Mouse (Mus musculus) frontal cortex, adult 2 months (tissue): ENCODE data around the gene Sgsm2. TPM values are rescaled to one million over a fixed set of nuclear protein-coding genes. Genes with fewer than 3 reads are reported as not detected.
A peak's percentile ranks its signal among the peaks of the same experiment; 100 is the strongest.
"Not testable (repeated sequence)": the region's sequence is repeated elsewhere in the genome, so short reads cannot be mapped to it uniquely, and the experiment has no call there.

Experiments
- DNase-seq, 2 experiments: peaks; one replicate each; pipeline ENCODE4 v3.0.0; 2022; ENCODE audit warnings: low spot score in 1 of 2; ENCODE audit errors: extremely low spot score in 1 of 2
- polyA plus RNA-seq: library from polyadenylated mRNA; depleted of rRNA; stranded (reverse); fragments of >200 nt; gene quantifications from 2 replicates; pipeline ENCODE4 v1.2.3, GENCODE M21; 2012

Sgsm2 gene
- polyA plus RNA-seq, 1 experiment: 80.2 TPM

DNA sequence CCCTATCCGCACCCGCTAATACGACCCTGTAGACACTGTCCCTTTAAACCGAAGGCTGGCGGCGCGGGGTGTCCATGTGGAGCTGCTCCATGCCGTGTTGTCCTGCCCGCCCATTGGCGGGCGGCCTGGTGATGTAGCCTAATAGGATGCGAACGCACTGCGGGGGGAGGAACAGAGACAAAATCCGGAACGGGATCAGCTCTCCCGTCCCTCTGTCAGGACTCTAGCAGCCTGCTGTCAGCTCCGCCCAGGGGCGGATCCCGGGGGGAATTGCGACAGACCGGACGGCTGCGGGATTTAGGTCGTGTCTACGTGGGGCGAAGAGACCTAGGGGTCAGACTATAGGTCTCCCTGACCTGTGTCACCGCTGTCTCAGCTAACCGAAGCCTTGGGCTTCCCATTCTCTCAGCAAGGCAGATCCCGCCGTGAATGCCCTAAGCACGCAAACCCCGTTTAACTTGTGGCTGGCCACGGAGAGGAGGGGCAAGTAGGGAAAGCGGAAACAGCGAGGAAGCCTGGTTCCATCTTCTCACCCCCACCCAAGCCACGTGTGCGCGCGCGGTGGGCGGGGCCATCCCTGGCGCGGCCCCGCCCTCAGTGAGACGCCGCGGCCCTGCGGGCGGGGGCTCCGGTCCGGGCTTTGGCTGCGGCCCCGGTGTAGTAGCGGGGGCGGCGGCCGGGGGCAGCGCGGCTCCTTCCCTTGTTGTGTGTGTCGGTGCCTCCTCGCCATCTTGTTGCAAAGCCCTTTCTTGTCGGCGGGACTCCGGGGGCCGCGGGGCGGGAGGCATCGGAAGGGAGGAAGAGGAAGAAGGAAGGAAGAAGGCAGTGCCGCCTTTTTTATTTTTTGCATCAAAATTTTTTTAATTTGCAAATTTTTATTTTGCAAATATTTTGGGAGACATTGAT lies 66.4 kb downstream of the Sgsm2 start, which contains the start of gene Mnt:
Gene Mnt (plus strand): TSS at position 665 of the 906 bp plus-strand sequence.
- peak; percentile 99 for DNase-seq

DNA sequence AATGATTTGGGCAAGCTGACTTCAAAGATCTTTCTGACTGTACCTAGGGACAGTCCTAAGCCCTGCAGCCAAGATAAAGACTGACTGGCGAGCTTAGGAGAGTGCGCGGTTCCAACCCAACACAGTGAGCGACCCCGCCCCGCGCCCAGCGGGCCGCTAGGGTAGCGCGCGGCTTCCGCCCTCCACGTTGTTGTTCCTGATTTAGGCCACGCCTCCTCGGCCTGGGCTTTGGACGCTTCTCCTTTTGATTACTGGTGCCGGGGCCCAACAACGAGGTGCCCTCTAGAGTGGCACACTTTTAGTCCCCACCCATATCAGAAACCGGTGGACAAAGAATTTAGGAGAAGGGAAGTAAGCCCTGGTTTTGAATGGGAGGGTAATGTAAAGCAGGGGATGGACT lies 67.0 kb downstream of the Sgsm2 start:
- peak; percentile 64 to 68 for DNase-seq

DNA sequence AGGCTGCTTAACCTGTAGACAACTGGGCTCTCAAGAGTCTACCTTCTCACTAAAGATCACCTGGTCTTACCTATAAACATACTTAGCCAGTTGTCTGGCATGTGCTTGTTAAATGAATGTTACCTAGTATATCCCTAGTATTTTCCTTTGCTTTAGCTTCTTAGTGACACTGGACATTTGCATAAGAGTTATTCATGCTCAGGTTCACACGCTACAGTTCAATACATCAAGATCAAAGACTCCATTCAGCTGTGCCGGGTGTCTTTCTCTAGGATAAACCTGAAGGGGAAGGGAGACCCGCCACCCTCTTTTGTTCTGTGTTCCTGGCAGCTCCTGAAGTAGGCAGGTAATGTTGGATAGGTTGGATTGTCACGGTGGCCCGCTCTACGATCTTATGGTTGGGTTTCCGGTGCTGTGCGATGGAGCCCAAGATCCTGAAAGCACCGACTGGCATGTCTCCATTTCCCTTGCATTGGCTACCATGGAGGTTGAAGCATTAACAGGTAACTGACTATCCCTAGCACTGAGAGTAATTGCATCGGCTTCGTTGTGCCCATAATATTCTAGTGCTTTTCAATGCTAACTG lies 67.8 kb downstream of the Sgsm2 start:
- DNase-seq: no peak

DNA sequence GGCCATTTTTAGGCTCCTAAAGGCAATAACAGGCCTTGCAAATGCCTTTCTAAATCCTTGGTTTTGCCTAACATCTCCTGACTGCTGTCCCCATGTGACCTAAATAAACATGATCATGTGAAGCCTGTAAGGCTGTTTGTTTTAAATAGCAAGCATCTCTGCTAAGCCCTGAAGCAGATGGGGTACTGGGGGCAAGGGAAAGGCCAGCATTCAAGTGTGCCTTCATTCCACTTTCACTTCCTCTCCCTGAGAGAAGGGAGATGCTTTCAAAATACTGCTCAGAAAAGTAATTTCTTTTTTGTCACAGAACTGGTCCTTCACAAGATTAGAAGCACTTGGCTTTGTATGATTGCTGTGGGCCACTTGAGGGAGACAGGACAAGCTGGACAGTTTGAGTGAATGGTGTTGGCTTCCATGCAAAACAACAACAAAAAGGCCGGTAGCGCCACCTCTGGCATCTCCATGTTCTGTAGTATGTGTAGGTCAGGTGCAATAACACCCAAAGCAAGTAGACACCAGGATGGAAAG lies 68.4 kb downstream of the Sgsm2 start:
- no peak for DNase-seq

DNA sequence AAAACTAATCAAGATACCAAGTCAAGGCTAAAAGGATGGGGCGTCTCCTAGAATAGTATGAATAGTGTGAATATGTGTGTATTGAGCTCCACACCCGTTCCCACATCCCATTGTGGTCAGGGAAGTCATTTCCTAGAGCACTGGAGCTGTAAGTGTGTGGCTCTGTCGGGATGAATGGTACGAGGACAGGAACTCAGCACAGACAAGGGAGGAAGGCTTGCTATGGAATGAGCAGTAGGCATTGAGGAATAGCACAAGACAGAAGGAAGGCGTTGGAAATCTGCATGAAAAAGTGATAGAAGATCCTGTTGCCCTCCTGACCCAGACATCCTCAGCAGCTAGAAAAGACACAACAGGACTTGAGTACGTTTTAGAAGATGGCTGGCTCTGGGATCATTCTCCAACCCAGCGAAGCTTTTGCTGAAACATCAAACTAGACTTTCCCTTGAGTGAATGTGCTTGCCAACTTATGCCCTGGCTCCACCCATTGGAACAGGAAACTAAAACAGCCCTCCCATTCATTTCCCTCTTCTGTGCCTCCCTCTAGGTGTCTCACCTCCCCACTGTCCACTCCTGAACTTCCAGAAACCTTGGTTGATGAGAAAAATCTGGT lies 69.0 kb downstream of the Sgsm2 start:
- no peak for DNase-seq

DNA sequence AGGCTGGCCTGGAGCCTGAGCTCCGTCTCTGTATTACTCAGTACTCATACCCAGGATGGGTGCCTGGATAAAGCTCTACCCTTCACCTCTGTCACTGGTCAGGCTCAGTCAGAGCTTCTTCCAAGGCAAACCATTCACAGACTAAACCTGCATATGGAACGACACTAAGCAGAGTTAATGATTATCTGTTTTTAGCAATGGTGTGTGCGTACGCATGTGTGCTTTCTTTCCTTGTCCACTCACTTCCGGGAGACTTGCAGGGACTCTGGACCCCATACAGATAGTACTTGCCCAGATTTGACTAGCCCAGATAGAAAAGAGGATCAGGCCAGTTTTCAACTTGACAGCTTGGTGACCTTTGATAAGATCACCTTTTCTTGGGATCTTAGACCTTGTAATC lies 70.2 kb downstream of the Sgsm2 start:
- no peak for DNase-seq

DNA sequence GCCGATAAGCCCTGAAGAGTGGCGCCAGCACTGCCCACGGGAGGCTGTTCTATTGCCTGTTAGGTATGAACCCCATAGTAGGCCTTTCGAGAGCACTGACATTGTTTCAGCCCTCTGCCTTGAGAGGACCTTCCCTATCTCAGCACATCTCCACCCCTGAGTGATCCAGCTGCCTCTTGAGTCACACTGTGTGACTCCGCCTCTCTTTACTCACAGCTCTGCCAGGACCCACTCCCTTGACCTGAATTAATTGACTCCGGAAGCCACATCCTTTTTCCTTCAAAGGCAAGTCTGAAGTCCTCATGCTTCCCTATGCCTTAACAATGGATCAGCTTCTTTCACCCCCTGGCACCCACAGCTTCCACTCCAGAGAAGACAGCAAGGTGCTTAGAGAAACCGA lies 70.7 kb downstream of the Sgsm2 start:
- DNase-seq: no peak

DNA sequence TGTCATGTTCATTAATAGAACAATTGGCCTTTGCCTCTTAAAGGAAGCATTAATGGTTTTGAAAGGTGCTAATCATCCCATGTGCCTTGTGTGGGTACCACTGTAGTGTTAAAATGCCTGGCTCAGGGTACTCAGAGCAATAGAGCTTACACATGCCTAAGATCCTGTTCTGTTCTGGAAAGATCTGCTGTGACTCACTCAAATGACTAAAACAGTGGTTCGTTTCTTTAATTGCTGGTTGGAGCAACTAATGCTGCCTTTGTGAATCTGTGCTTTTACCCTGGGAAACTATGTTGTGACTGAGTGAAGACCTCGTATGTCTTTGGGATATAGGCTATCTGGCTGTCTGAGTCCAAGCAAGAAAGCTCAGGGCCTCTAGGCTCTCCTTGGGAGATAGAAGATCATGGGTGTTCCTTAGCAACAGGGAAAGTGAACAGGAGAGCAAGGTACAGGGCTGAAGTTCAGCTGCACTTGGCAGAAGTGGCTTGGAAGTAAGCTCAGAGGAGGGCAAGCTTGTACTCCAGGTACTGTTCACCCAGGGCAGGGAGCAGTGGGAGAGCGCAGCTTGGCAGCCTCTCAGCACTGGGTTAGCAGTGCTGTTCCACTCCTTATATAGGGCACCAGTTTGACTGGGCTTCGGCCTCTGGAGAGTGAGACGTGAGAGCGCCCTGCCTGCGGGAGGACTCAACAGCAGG lies 74.0 kb downstream of the Sgsm2 start:
- no peak for DNase-seq

DNA sequence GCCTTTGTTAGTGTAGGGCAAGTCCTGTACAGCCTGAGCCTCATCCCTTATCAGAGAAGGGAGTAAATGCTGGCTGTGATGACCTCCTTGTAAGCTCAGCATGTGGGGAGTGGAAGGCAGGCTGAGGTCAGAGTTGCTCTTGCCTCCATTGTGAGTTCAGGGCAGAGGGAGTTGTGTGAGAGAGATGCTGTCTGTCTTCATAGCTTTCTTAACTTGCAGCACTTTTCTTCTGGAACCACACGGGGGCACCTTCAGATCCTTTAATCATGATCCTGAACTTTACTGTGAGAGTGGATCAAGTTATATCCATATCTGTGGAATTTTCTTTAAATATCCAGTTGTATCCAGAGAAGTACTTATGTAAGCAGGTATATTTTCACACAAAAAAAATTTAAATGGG lies 75.4 kb downstream of the Sgsm2 start:
- DNase-seq: peak in 1 of 2 experiments; percentile 69

DNA sequence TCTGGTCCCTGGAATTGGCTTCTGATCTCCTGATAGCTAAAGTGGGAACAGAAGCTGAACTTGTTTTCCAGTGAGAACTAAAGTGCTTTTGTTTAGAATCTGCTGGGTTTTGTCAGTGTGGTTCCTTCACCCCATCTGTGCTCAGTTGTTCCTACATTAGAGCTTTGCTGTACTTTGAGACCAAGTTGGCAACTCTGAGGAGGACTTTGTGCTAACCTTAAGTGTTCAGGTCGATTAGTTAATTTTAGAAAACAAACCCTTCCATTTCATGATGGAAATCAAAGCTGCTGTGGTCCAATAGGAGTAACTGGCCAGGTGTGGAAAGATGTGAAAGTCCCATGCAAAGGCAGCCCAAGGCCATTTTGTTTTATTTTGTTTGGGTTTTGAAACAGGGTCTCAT lies 75.9 kb downstream of the Sgsm2 start:
- DNase-seq: no peak

DNA sequence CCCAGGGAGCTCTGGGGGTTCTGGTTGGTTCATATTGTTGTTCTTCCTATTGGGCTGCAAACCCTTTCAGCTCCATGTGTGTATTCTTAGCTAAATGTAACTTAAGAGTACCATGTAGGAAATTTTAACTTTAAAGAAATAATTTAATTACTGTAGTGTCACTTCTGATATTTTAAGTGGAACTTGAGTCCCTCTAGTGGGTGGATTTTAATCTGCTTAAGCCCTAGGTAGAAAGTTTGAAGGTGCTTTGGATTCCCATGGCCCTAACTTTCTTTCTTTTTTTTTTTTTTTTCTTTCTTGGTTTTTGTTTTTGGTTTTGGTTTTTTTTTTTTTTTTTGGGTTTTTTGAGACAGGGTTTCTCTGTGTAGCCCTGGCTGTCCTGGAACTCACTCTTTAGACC lies 81.1 kb downstream of the Sgsm2 start:
- DNase-seq: no peak

DNA sequence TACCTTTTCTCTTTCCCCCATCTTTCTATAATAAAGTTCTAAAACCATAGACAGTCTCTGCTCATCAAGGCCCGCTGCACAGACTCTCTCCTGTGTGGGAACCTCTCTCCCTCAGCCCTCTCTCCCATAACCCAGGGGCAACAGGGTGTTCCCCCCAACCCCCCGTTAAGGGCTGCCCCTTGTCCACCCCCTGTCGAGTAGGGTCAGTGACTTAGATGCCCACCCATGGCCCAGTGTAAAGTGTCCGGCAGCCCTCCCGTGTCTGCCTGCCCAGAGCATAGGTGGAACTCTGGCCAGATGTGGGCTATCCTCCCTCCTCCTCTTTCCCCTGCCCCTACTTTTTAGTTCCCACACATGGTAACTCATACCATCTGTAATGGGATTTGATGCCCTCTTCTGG lies 85.3 kb downstream of the Sgsm2 start:
- DNase-seq: no peak

DNA sequence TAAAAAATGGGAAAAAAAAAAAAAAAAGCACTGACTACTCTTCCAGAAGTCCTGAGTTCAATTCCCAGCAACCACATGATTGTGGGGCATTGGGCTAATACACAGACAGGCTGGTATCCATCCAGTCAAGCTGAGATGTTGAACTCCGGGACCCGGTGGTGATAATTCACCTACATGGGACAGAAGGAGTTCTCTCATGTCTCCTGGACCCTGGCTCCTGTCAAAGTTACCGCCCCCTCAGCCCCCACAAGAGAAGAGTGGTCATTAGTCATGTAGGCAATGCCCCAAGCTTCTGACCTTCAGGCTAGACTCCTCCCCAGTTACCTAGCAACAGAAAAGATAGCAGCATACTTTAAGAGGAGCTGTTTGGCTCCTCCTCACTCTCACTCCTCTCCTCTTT lies 85.8 kb downstream of the Sgsm2 start:
- DNase-seq: not testable (repeated sequence)

DNA sequence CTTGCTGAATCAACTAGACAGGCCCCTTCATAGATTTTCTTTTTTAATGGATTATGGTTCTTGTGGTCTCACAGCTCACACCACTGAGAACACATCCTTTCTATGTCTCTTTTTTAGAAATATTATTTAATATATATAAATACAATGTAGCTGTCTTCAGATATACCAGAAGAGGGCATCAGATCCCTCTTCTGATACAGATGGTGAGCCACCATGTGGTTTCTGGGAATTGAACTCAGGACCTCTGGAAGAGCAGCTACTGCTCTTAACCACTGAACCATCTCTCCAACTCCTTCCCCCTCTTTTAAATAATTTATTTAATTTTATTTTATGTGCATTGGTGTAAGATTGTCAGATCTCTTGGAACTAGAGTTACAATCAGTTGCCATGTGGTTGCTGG lies 86.7 kb downstream of the Sgsm2 start:
- DNase-seq: no peak

DNA sequence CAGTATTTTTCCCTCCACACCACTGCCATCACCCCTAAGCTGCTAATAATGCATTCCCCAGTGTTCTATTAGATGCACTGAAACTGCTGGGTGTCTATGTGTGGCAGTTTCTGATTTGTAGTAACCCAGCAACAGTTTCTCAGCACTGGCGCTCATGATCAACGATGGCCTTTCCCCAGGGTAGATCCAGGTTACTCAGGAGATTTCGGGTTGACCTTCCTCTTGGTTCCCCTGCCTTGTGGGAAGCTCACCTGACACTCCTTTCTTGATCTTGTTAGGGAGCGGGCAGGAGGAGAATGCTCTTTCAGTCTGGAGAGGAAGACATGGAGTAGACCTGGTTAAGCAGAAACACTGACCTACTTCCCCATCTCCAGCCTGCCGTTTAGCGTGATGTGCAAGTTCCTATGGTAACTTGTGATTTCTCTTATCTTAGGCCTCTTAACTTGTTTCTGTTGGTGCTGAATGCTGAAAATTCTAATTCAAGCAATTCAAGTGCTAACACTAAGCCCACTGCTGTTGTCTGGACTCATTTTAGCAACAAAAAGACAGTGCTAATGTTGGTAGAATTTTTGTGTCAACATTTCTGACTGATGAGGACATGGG lies 88.5 kb downstream of the Sgsm2 start:
- DNase-seq: peak in 1 of 2 experiments; percentile 17

DNA sequence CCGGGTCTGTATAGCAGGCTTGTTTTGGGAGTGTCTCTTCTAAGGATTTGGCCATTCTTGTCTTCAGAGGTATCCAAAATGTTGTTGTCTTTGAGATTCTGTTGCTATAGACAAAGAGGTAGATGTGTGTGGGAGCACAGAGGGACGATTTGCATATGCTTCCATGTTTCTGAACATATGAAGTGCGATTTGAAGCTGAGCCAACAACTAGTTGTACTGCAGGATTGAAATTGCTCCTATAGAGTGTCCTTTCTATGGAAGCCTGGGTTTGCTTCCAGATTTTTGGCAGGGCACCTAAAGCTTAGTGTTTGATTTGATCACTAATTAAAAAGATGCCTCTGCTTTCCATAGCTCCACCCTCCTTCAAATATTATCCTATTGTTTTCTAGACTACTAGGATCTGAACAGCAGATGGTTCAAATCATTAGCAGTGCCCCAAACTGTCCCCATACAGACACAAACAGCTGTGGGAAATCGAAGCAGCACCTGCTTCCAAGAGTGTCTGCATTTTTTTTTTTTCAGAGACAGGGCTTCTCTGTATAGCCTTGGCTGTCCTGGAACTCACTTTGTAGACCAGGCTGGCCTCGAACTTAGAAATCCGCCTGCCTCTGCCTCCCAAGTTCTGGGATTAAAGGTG lies 89.5 kb downstream of the Sgsm2 start:
- peak in 1 of 2 experiments; percentile 26 for DNase-seq

DNA sequence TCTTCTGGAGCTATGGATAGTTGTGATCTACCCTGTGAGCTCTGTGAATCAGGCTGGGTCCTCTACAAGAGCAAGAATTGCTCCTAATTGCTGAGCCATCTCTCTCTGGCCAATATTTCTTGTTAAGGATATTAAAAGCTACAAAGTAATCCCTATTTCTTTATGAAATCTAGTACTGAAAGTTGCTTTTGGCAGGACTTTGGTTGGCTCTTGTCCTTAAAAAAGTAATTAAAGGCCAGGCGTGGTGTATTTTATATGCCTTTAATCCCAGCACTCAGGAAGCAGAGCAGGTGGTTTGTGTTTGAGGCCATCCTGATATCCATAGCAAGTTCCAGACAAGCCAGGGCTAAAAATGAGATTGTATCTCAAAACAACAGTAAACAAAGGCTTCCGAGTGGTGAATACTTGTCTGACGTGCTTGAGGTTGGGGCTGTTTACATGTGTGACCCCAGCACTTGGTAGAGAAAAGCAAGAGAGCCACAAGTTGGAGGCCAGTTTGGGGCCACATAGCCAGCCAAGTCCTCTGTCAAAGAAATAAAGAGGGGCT lies 92.7 kb downstream of the Sgsm2 start:
- DNase-seq: no peak

DNA sequence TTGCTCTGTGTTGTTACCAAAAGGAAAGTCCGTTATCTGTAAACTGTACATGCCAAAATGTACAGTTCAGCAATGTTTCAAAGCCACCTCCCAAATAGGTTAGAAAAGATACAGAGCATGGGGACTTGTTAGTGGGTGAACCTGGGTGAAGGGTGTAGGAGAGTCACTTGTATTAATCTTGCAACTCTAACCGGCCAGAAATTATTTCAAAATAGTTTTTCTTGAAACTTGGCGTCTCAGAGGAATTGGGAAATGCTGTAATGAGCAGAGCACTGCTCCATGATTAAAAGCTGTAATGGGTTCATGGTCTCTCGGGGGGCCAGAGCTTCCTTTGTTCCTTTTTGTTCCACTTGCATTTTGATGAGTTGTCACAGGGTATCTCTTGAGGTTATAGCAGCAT lies 96.2 kb downstream of the Sgsm2 start:
- DNase-seq: no peak
